Mouse (Mus musculus) forebrain, embryonic 11.5 days (tissue): ENCODE measurements around the gene Fez2. TPM values are rescaled to one million over a fixed set of nuclear protein-coding genes. Genes with fewer than 3 reads are reported as not detected.

Experiments
- ATAC-seq: fragments of 200-750 bp; cut with Nextera tagmentation; replicated peaks from 2 replicates; pipeline ENCODE4 v1.8.0; 2017; ENCODE audit warnings: moderate TSS enrichment; ENCODE audit not compliant: low FRiP score
- DNase-seq: peaks from one replicate; pipeline ENCODE4 v3.0.0-alpha.2; 2017; ENCODE audit warnings: low spot score
- H3K27ac ChIP-seq: fragments of 300-500 bp; sonication (generic); 2 replicates; pipeline ENCODE4 v1.5.1; 2014; ENCODE audit warnings: low read depth, low read length
- H3K27me3 ChIP-seq: fragments of 300-500 bp; sonication (generic); 2 replicates; pipeline ENCODE4 v1.6.1; 2014; ENCODE audit warnings: mild to moderate bottlenecking, low read length, mixed read lengths; ENCODE audit not compliant: control insufficient read depth, insufficient read depth
- H3K36me3 ChIP-seq: fragments of 300-500 bp; sonication (generic); 2 replicates; pipeline ENCODE4 v1.6.1; 2014; ENCODE audit warnings: mild to moderate bottlenecking, low read length, moderate library complexity, mixed read lengths; ENCODE audit not compliant: control insufficient read depth, insufficient read depth
- H3K4me1 ChIP-seq: fragments of 300-500 bp; sonication (generic); replicated peaks from 2 replicates; pipeline ENCODE4 v1.6.1; 2014; ENCODE audit warnings: low read length, mixed read lengths; ENCODE audit not compliant: control insufficient read depth, insufficient read depth
- H3K4me2 ChIP-seq: fragments of 300-500 bp; sonication (generic); 2 replicates; pipeline ENCODE4 v1.6.1; 2014; ENCODE audit warnings: low read depth, mild to moderate bottlenecking, low read length, moderate library complexity, mixed read lengths; ENCODE audit not compliant: severe bottlenecking
- H3K4me3 ChIP-seq: fragments of 300-500 bp; sonication (generic); 2 replicates; pipeline ENCODE4 v1.5.1; 2014; ENCODE audit warnings: low read depth, low read length
- H3K9ac ChIP-seq: fragments of 300-500 bp; sonication (generic); 2 replicates; pipeline ENCODE4 v1.6.1; 2014; ENCODE audit warnings: low read length
- H3K9me3 ChIP-seq: fragments of 300-500 bp; sonication (generic); 2 replicates; pipeline ENCODE4 v1.6.1; 2016; ENCODE audit warnings: low read length, mixed read lengths; ENCODE audit not compliant: control insufficient read depth
- WGBS: fragments of 180-500 bp; shearing (Covaris S2); extraction: QIAGEN DNeasy Blood & Tissue Kit; methylation state at CpG from one replicate; pipeline ENCODE4 v1.1.7; 2014; 5-methylcytosine and 5-hydroxymethylcytosine counted together
- polyA plus RNA-seq: library from polyadenylated mRNA; unstranded; fragments of >200 nt; fragmentation: Nextera tagmentation; extraction: Ambion mirVana; gene quantifications from 2 replicates; pipeline ENCODE4 v1.2.1, GENCODE M21; 2014

Fez2 gene
- polyA plus RNA-seq, 1 experiment from 2014 or later = 35.7 TPM

DNA sequence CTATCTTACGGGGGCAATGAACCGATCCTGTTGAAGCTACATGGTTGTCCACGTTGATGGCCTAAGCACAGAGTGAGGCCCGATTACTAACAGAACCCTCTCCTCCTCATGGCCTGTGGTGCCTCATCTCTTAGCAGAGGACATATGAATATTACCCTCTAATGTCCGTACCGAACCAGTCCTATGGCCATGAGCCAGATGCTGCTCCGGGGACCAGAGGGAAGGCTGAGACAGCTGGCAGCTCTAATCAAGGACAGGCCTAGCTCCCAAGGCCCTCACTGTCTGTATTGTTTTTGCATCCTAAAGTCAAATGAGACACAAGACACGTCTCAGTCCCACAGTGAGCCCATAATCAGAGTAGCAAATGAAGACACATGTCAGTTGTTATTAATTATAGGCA lies 62.3 kb downstream of the Fez2 start:
- Histone ChIP-seq H3K36me3 (no peaks in the 10 kb centered on the region), H3K4me1 (no peaks in the 10 kb centered on the region), H3K9ac (no peak overlapping the region), H3K4me3 (no peak overlapping the region), H3K27ac (no peak overlapping the region), H3K9me3 (no peaks in the 10 kb centered on the region), H3K27me3 (no peaks in the 10 kb centered on the region; the same call in 1 of the 2 replicates), H3K4me2 (no peak overlapping the region)
- DNase-seq (no peak), ATAC-seq (no peak)
- WGBS = 88% methylated on average over 8 of the region's 8 CpGs

DNA sequence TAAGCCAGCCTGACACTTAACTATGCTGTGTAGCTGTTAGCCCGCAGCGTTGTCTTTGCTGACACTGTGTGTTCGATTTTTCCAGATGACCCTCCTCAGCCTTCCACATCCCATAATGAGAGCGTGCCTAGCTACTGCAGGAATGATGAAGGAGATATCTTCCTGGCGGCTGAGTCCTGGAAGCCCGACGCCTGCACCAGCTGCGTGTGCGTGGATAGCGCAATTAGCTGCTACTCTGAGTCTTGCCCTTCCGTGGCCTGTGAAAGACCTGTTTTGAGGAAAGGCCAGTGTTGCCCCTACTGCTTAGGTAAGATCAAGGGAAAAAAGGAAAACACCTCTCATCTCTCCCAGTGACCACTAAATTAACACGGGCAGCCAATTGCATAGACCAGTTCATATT lies 63.1 kb downstream of the Fez2 start:
- H3K4me3 ChIP-seq = no peak overlapping the region
- H3K27ac ChIP-seq = no peak overlapping the region
- no peak overlapping the region for H3K4me2 ChIP-seq
- H3K9ac ChIP-seq = no peak overlapping the region
- H3K4me1 ChIP-seq = no peaks in the 10 kb centered on the region
- no peak for DNase-seq
- no peaks in the 10 kb centered on the region for H3K36me3 ChIP-seq
- no peak for ATAC-seq
- 84% methylated on average over 12 of the region's 12 CpGs for WGBS
- H3K9me3 ChIP-seq = no peaks in the 10 kb centered on the region
- no peaks in the 10 kb centered on the region; the same call in 1 of the 2 replicates for H3K27me3 ChIP-seq

GRCm38 (mm10) chr17:78354411-78354810 lies 63.5 kb downstream of the Fez2 start:
- Histone ChIP-seq H3K27ac (no peak overlapping the region), H3K4me1 (no peaks in the 10 kb centered on the region), H3K9ac (no peak overlapping the region), H3K4me3 (no peak overlapping the region), H3K4me2 (no peak overlapping the region), H3K36me3 (no peaks in the 10 kb centered on the region), H3K9me3 (no peaks in the 10 kb centered on the region), H3K27me3 (no peaks in the 10 kb centered on the region; the same call in 1 of the 2 replicates)
- WGBS = 80% methylated on average over 2 of the region's 2 CpGs
- DNase-seq = no peak
- no peak for ATAC-seq

DNA sequence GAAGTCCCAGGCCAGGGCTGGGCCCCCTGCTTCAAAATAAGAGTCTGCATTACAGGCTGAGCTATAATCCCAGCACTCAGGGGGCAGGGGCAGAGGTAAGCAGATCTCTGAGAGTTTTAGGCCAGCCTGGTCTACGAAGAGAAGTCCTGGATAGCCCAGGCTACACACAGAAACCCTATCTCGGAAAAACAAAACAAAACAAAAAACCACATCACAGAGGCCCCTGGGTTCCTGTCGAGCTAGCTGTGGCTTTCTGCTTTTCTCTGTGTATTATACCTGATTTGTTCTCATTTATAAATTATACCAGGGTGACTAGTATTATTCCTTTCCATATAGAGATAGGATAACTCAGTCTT lies 65.5 kb downstream of the Fez2 start:
- Histone ChIP-seq H3K4me2 (no peak overlapping the region), H3K27me3 (no peaks in the 10 kb centered on the region; the same call in 1 of the 2 replicates), H3K4me3 (no peak overlapping the region), H3K4me1 (no peaks in the 10 kb centered on the region), H3K36me3 (no peaks in the 10 kb centered on the region), H3K9ac (no peak overlapping the region), H3K9me3 (no peaks in the 10 kb centered on the region), H3K27ac (no peak overlapping the region)
- no peak for ATAC-seq
- 85% methylated on average over 3 of the region's 3 CpGs for WGBS
- no peak for DNase-seq

- H3K4me2 ChIP-seq = no peak overlapping the region
- DNase-seq (no peak), ATAC-seq (no peak)
- no peak overlapping the region for H3K9ac ChIP-seq
- WGBS = 81% methylated on average over 12 of the region's 12 CpGs
- H3K27me3 ChIP-seq = no peaks in the 10 kb centered on the region
- H3K36me3 ChIP-seq = no peaks in the 10 kb centered on the region
- H3K27ac ChIP-seq = no peak overlapping the region
- no peaks in the 10 kb centered on the region for H3K9me3 ChIP-seq
- no peaks in the 10 kb centered on the region for H3K4me1 ChIP-seq
- no peak overlapping the region for H3K4me3 ChIP-seq
These were observed 66.1 kb downstream of the Fez2 start for GRCm38 (mm10) chr17:78351676-78352499.

- no peak for ATAC-seq
- no peak for DNase-seq
- H3K9me3 ChIP-seq = no peaks in the 10 kb centered on the region
- no peak overlapping the region for H3K4me3 ChIP-seq
- 93% methylated on average over 17 of the region's 17 CpGs for WGBS
- no peaks in the 10 kb centered on the region for H3K4me1 ChIP-seq
- no peaks in the 10 kb centered on the region for H3K36me3 ChIP-seq
- no peak overlapping the region for H3K9ac ChIP-seq
- H3K27ac ChIP-seq = no peak overlapping the region
- H3K4me2 ChIP-seq = no peak overlapping the region
- H3K27me3 ChIP-seq = no peaks in the 10 kb centered on the region
These were observed 70.7 kb downstream of the Fez2 start for GRCm38 (mm10) chr17:78347111-78347801.

DNA sequence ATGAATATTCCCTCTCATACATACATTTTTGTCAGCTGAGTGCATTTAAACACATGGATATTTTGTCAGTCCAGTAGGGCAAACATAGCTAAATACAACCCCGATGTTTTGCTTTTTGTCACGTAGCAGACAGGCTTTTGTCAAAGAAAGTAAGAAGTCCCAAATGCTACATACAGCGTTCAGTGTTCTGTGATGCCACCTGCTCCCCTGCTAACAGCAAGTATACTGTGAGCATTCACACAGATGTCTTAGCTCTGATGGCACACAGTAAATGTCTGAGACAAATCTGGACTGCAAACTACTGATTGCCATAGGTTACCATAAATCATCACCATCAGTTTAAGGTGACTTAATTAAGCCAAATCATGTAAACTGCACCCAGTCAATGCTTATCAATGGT lies 74.3 kb downstream of the Fez2 start:
- Histone ChIP-seq H3K4me2 (no peak overlapping the region), H3K4me1 (no peaks in the 10 kb centered on the region), H3K27me3 (no peaks in the 10 kb centered on the region), H3K27ac (no peak overlapping the region), H3K9ac (no peak overlapping the region), H3K4me3 (no peak overlapping the region), H3K36me3 (no peaks in the 10 kb centered on the region), H3K9me3 (no peaks in the 10 kb centered on the region)
- WGBS = 95% methylated on average over 3 of the region's 3 CpGs
- ATAC-seq (no peak), DNase-seq (no peak)

DNA sequence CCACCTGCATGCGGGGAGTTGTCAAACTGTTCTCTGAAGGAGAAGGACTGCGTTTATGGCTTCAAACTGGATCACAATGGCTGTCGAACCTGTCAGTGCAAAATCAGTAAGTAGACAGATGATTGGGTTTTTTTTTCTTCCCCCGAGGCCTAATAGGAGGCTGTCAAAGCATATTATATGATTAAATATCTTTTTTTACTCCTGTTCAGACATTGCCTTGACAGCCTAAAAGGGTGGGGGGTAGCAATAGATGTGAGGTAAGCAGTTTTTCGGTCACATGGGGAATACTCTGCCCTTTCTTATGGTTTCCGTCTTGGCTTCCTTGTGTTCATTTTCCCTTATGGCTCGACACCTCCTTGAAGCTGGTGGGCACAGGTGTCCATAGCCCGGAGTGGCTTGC lies 82.7 kb downstream of the Fez2 start:
- H3K36me3 ChIP-seq = no peaks in the 10 kb centered on the region
- 95% methylated on average over 8 of the region's 8 CpGs for WGBS
- no peak overlapping the region for H3K4me2 ChIP-seq
- no peak overlapping the region for H3K9ac ChIP-seq
- H3K9me3 ChIP-seq = no peaks in the 10 kb centered on the region
- H3K4me3 ChIP-seq = no peak overlapping the region
- no peaks in the 10 kb centered on the region for H3K27me3 ChIP-seq
- no peak for ATAC-seq
- no peaks in the 10 kb centered on the region for H3K4me1 ChIP-seq
- H3K27ac ChIP-seq = no peak overlapping the region
- no peak for DNase-seq

GRCm38 (mm10) chr17:78333275-78333674 lies 84.7 kb downstream of the Fez2 start:
- whole genome bisulfite sequencing = 93% methylated on average over 10 of the region's 10 CpGs
- Histone ChIP-seq H3K27ac (no peak overlapping the region), H3K4me2 (no peak overlapping the region), H3K4me1 (no peaks in the 10 kb centered on the region), H3K9ac (no peak overlapping the region), H3K4me3 (no peak overlapping the region), H3K27me3 (no peaks in the 10 kb centered on the region), H3K36me3 (no peaks in the 10 kb centered on the region), H3K9me3 (no peaks in the 10 kb centered on the region)
- DNase-seq (no peak), ATAC-seq (no peak)
